Mouse (Mus musculus) CH12.LX (cell line): ENCODE results near the gene Ndp.

ENCODE experiments used
- CTCF ChIP-seq, 2 experiments: IDR thresholded peaks in 1 of 2; conservative IDR thresholded peaks in 1 of 2; 2 replicates each; pipeline ENCODE4 v1.5.1; 2011 to 2012; ENCODE audit warnings: low read depth in 2 of 2, low read length in 2 of 2, improper control_type of control experiment in 1 of 2, inconsistent platforms in 1 of 2, mild to moderate bottlenecking in 1 of 2, moderate library complexity in 1 of 2
- JUND ChIP-seq: conservative IDR thresholded peaks from 2 replicates; pipeline ENCODE4 v1.6.1; 2011; ENCODE audit warnings: low read depth, low read length, improper control_type of control experiment
- MAFK ChIP-seq: IDR thresholded peaks from 2 replicates; pipeline ENCODE4 v1.6.1; 2011; ENCODE audit warnings: low read length, improper control_type of control experiment; ENCODE audit not compliant: insufficient replicate concordance

- TF ChIP-seq JUND (no peak), MAFK (no peak), CTCF (conservative IDR thresholded peaks at IDR 0.05 in 1 of 2, IDR thresholded peaks at IDR 0.05 in 1 of 2; ENCODE audit: low read depth in 2 of 2, low read length in 2 of 2) (no peak)
These were observed 74.3 kb downstream of the Ndp start for GRCm38 (mm10) chrX:16837293-16837692.
